Mouse (Mus musculus): Measurements from ENCODE around the gene Tlr2. TPM values are rescaled to one million over a fixed set of nuclear protein-coding genes. Genes with fewer than 3 reads are reported as not detected.

The Tlr2 gene
- 1.2 and 1.5 TPM in 2 replicates for polyA plus RNA-seq (2015; fragmentation: Nextera tagmentation; extraction: Ambion mirVana)

GRCm38 (mm10) chr3:83841095-83841850, at the start of gene Tlr2:
Gene Tlr2 (minus strand): TSS chr3:83841767.

Other genes with a start within 250 kb of the Tlr2 start
- gene Sfrp2, start 75.4 kb downstream of the Tlr2 start, polyA plus RNA-seq (2015; fragmentation: Nextera tagmentation; extraction: Ambion mirVana): 45.5 and 49.6 TPM in 2 replicates
- 16.4 and 22.4 TPM in 2 replicates for gene Tmem131l, start 198.4 kb upstream of the Tlr2 start, polyA plus RNA-seq (2015; fragmentation: Nextera tagmentation; extraction: Ambion mirVana)

All from neural tube, postnatal 0 days (tissue).